Mouse (Mus musculus): ENCODE results near the gene Slc17a8. TPM values are rescaled to one million over a fixed set of nuclear protein-coding genes. Genes with fewer than 3 reads are reported as not detected.
A peak's percentile ranks its signal among the peaks of the same experiment; 100 is the strongest.

The Slc17a8 gene
- total and polyA plus RNA-seq, 2 experiments from 2014 or later = 0.93 to 1.9 TPM

DNA sequence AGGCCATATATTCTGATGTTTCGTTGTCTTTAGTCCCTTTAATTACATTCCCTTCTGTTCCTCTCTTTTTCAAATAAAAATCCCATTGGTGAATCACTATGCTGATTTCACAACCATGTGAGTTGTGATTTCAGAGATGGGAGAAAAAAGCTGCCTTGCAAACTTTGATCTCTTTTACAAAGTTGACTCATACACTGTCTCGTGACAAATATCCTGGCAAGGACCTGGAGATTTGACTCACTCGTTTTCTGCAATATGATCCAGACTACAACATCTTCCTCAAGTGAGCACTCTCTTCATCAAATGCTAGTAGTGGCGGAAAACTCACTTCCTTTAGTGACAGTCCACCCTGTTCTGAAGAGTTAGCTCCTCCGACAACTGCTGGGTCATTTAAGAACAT is 21.7 kb downstream of the Slc17a8 start:
- ATAC-seq (ENCODE audit: low FRiP score) (no peak), DNase-seq (ENCODE audit: low spot score) (no peak)
- 79% methylated on average over 5 of the region's 5 CpGs for WGBS
- Histone ChIP-seq H3K27me3 (ENCODE audit: insufficient read depth, low read length) (no peaks in the 10 kb centered on the region), H3K9me3 (ENCODE audit: low read length) (no peaks in the 10 kb centered on the region), H3K9ac (replicated peaks; ENCODE audit: low read length, poor library complexity, severe bottlenecking) (no peak overlapping the region), H3K27ac (ENCODE audit: low read depth, low read length) (no peak overlapping the region), H3K4me3 (ENCODE audit: low read depth, low read length) (no peak overlapping the region), H3K4me2 (ENCODE audit: low read depth, low read length, poor library complexity, severe bottlenecking) (no peak overlapping the region), H3K36me3 (ENCODE audit: insufficient read depth, low read length) (no peaks in the 10 kb centered on the region), H3K4me1 (ENCODE audit: insufficient read depth, low read length) (no peaks in the 10 kb centered on the region)
- TF ChIP-seq CTCF (IDR thresholded peaks at IDR 0.05) = no peak

DNA sequence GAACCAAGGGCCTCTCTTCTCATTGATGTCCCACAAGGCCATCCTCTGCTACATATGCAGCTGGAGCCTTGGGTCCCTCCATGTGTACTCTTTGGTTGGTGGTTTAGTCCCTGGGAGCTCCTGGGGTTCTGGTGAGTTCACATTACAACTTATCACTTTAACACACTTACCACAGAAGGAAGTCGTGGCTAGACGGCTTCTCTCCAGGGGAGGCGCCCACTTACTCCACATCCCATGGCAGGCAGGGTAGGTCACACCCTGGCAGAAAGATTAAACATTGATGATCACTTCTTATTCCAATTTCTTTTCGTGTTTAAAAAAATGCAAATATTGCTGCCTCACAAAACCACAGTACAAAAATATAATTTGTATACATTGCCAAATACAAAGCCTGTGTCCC is 23.8 kb downstream of the Slc17a8 start:
- Histone ChIP-seq H3K9ac (replicated peaks; ENCODE audit: low read length, poor library complexity, severe bottlenecking) (no peak overlapping the region), H3K27ac (ENCODE audit: low read depth, low read length) (no peak overlapping the region), H3K27me3 (ENCODE audit: insufficient read depth, low read length) (no peaks in the 10 kb centered on the region), H3K36me3 (ENCODE audit: insufficient read depth, low read length) (no peaks in the 10 kb centered on the region), H3K4me3 (ENCODE audit: low read depth, low read length) (no peak overlapping the region), H3K9me3 (ENCODE audit: low read length) (no peaks in the 10 kb centered on the region), H3K4me2 (ENCODE audit: low read depth, low read length, poor library complexity, severe bottlenecking) (no peak overlapping the region), H3K4me1 (ENCODE audit: insufficient read depth, low read length) (no peaks in the 10 kb centered on the region)
- no peak for TF ChIP-seq CTCF (IDR thresholded peaks at IDR 0.05)
- WGBS = 84% methylated on average over 4 of the region's 4 CpGs
- DNase-seq (ENCODE audit: low spot score) (no peak), ATAC-seq (ENCODE audit: low FRiP score) (no peak)

DNA sequence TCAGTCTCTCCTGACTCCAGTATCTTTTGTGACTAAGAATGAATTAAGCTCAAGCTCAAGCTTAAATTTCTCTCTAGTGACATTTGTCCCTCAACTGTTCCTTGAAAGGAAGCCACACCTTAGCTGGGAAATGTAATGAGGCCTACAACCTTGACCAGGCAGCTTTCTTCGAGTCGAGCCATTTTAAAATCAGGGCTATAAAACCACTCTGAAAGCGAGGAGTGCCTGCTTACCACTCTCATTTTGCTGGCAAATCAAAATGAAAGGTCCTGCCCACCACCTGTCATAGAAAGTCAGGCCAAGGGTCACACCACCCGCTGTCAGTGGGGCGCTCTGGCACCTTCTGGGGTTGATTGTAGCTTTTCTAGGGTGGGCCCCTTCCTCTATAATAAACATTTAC is 25.1 kb downstream of the Slc17a8 start:
- Histone ChIP-seq H3K27me3 (ENCODE audit: insufficient read depth, low read length) (no peaks in the 10 kb centered on the region), H3K4me1 (ENCODE audit: insufficient read depth, low read length) (no peaks in the 10 kb centered on the region), H3K9me3 (ENCODE audit: low read length) (no peaks in the 10 kb centered on the region), H3K36me3 (ENCODE audit: insufficient read depth, low read length) (no peaks in the 10 kb centered on the region), H3K9ac (replicated peaks; ENCODE audit: low read length, poor library complexity, severe bottlenecking) (no peak overlapping the region), H3K4me2 (ENCODE audit: low read depth, low read length, poor library complexity, severe bottlenecking) (no peak overlapping the region), H3K4me3 (ENCODE audit: low read depth, low read length) (no peak overlapping the region), H3K27ac (ENCODE audit: low read depth, low read length) (no peak overlapping the region)
- WGBS = 96% methylated on average over 5 of the region's 5 CpGs
- DNase-seq (ENCODE audit: low spot score) = no peak
- no peak for TF ChIP-seq CTCF (IDR thresholded peaks at IDR 0.05)
- no peak for ATAC-seq (ENCODE audit: low FRiP score)

DNA sequence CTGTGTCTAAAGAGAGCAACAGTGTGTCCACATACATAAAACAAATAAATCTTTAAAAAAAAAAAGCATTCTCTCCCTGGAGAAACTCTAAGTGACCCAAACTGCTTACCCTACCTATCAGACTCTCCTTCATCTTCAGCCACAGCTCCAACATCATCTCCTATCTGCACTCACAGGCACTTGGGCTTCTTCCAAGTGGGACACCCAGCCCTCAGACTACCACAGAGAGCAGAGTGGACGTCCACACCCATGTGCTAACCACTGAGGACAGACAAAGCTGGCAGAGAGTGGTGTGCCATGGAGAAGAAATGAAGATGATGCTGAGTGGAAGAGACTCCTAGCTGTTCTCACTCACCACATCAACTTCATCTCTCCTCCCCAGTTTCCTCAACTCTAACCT is 25.5 kb downstream of the Slc17a8 start:
- Histone ChIP-seq H3K9ac (replicated peaks; ENCODE audit: low read length, poor library complexity, severe bottlenecking) (no peak overlapping the region), H3K4me1 (ENCODE audit: insufficient read depth, low read length) (no peaks in the 10 kb centered on the region), H3K9me3 (ENCODE audit: low read length) (no peaks in the 10 kb centered on the region), H3K27ac (ENCODE audit: low read depth, low read length) (no peak overlapping the region), H3K4me3 (ENCODE audit: low read depth, low read length) (no peak overlapping the region), H3K36me3 (ENCODE audit: insufficient read depth, low read length) (no peaks in the 10 kb centered on the region), H3K4me2 (ENCODE audit: low read depth, low read length, poor library complexity, severe bottlenecking) (no peak overlapping the region), H3K27me3 (ENCODE audit: insufficient read depth, low read length) (no peaks in the 10 kb centered on the region)
- WGBS = 80% methylated on average over 1 of the region's 1 CpGs
- DNase-seq (ENCODE audit: low spot score) (no peak), ATAC-seq (ENCODE audit: low FRiP score) (no peak)
- no peak for TF ChIP-seq CTCF (IDR thresholded peaks at IDR 0.05)

DNA sequence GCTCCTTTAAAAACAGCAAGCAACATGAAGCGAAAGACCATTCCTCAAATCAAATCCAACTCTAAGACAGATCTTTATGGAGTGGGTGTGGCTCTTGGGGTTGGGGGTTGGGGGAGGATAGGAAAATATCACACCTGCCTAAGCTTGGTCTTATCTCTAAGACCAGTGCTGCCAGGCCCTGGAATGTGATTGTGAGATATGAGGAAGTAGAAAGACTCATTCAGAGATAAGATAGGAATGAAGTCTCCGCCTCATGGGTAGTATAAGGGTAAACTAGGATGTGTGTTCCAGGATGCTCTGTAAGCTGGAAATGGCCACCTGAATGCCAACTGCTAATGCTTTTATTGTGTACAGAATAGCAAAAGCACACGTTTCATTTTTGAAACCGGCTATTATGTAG is 26.7 kb downstream of the Slc17a8 start:
- 88% methylated on average over 4 of the region's 4 CpGs for WGBS
- no peak for TF ChIP-seq CTCF (IDR thresholded peaks at IDR 0.05)

DNA sequence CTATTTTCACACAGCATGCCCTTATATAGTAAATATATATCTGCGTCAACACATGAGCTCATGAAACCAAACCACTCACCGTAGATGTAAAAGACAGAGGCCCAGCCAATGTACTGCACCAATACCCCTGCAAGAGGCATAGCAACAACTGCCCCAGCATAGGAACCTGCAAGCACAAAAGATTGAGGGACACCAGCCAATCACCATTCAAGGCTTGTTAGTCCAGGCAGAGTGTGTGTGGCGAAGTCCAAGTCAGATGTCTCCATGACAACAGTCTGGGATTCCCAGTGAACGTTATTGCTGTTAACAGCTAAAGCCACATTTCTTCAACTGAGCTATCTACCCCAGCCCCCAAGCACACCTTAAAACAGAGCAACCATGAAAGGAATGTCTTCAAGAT is 28.3 kb downstream of the Slc17a8 start:
- 32% methylated on average over 4 of the region's 4 CpGs for WGBS
- Histone ChIP-seq H3K9me3 (ENCODE audit: low read length) (no peaks in the 10 kb centered on the region), H3K9ac (replicated peaks; ENCODE audit: low read length, poor library complexity, severe bottlenecking) (no peak overlapping the region), H3K4me2 (ENCODE audit: low read depth, low read length, poor library complexity, severe bottlenecking) (no peak overlapping the region), H3K4me3 (ENCODE audit: low read depth, low read length) (no peak overlapping the region), H3K27me3 (ENCODE audit: insufficient read depth, low read length) (no peaks in the 10 kb centered on the region), H3K4me1 (ENCODE audit: insufficient read depth, low read length) (no peaks in the 10 kb centered on the region), H3K27ac (ENCODE audit: low read depth, low read length) (no peak overlapping the region), H3K36me3 (ENCODE audit: insufficient read depth, low read length) (no peaks in the 10 kb centered on the region)
- peak; percentile 73; the same call in 1 of the 2 replicates for ATAC-seq (ENCODE audit: low FRiP score)
- peak; percentile 57 for DNase-seq (ENCODE audit: low spot score)
- no peak for TF ChIP-seq CTCF (IDR thresholded peaks at IDR 0.05)

More for the DNA sequence above, 26.7 kb downstream of the Slc17a8 start:
- ATAC-seq (ENCODE audit: low FRiP score) (no peak), DNase-seq (ENCODE audit: low spot score) (no peak)
- Histone ChIP-seq H3K9ac (replicated peaks; ENCODE audit: low read length, poor library complexity, severe bottlenecking) (no peak overlapping the region), H3K36me3 (ENCODE audit: insufficient read depth, low read length) (no peaks in the 10 kb centered on the region), H3K27me3 (ENCODE audit: insufficient read depth, low read length) (no peaks in the 10 kb centered on the region), H3K4me3 (ENCODE audit: low read depth, low read length) (no peak overlapping the region), H3K4me1 (ENCODE audit: insufficient read depth, low read length) (no peaks in the 10 kb centered on the region), H3K4me2 (ENCODE audit: low read depth, low read length, poor library complexity, severe bottlenecking) (no peak overlapping the region), H3K27ac (ENCODE audit: low read depth, low read length) (no peak overlapping the region), H3K9me3 (ENCODE audit: low read length) (no peaks in the 10 kb centered on the region)

Data from midbrain, postnatal 0 days (tissue).